Mouse (Mus musculus): ENCODE measurements around the gene Marcks.

DNA sequence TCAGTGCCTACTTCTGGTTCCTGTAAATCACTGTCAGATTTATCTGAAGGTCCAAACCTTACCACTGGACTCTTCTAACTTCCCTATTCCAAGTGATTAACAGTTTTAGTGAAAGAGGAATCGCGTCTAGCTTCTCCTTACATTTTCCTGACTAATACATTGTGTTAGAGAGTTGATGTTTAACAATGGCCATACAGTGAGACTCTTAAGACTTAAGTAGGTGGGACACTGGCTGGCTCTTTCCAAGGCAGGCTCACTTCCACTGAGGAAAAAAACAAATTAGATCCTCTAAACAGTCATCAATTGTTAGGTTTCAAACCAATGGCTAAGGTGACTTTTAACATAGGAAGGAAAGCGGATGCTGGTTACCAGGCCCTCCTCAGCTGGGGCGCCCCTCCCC is 25.9 kb downstream of the Marcks start:
- no peak for TF ChIP-seq POLR2A (IDR thresholded peaks at IDR 0.05; ENCODE audit: low read depth, low read length)
- no peak for TF ChIP-seq CTCF (IDR thresholded peaks at IDR 0.05; ENCODE audit: extremely low read depth, insufficient read length, insufficient replicate concordance, low read depth, low read length)
